Mouse (Mus musculus) G1E (cell line): ENCODE measurements around the gene Pou2f2.

Experiments
- CTCF ChIP-seq: IDR thresholded peaks from 2 replicates; pipeline ENCODE4 v1.5.1; 2012; ENCODE audit warnings: low read depth, low read length, inconsistent platforms, mixed read lengths
- GATA1 ChIP-seq: IDR thresholded peaks from 2 replicates; pipeline ENCODE4 v1.6.1; 2012; ENCODE audit warnings: borderline replicate concordance, low read length, inconsistent platforms, mixed read lengths
- GATA2 ChIP-seq: IDR thresholded peaks from 2 replicates; pipeline ENCODE4 v1.6.1; 2012; ENCODE audit warnings: low read depth, low read length, inconsistent platforms, borderline replicate concordance
- POLR2AphosphoS5 ChIP-seq: IDR thresholded peaks from 2 replicates; pipeline ENCODE4 v1.6.1; 2012; ENCODE audit warnings: low read depth, low read length, inconsistent platforms; ENCODE audit not compliant: insufficient replicate concordance
- TAL1 ChIP-seq: conservative IDR thresholded peaks from 2 replicates; pipeline ENCODE4 v1.6.1; 2012; ENCODE audit warnings: low read depth, low read length, inconsistent platforms, mixed read lengths

- TF ChIP-seq CTCF = no peak
- TF ChIP-seq GATA1 = no peak
- TF ChIP-seq GATA2 = no peak
- TF ChIP-seq POLR2AphosphoS5 = no peak
- TF ChIP-seq TAL1 = no peak
Measured at GRCm38 (mm10) chr7:25079496-25080026, 100.0 kb downstream of the Pou2f2 start.
